ENCODE assay signal across 11 mouse cellular contexts in genomic region chr8:54954030-54954429, GRCm38 (mm10). TPM values are rescaled to one million over a fixed set of nuclear protein-coding genes. Genes with fewer than 3 reads are reported as not detected.
DNase-seq lines count a peak whose midpoint lies in the region; ATAC-seq and TF ChIP-seq lines count a peak whose summit lies in the region.
"Had no signal": no experiment of that assay in that cellular context is flagged by ENCODE, and none has a peak within 500 bp of the region (broad histone marks: within the 10 kb centered on the region; RNA-seq: fewer than 3 reads in every experiment).

No protein-coding gene starts in this region.

- ATAC-seq in cerebellum, adult (ENCODE audit: insufficient number of reproducible peaks, low FRiP score, low TSS enrichment) = no peak
- ATAC-seq in forebrain, embryonic 15.5 days (replicated peaks) = peak; percentile 73
- ATAC-seq in midbrain, embryonic 11.5 days (ENCODE audit: low FRiP score) = peak; percentile 66; the same call in 1 of the 2 replicates
- no peak for ATAC-seq in megakaryocyte progenitor cell, adult 5-6 weeks (replicated peaks; ENCODE audit: poor library complexity)
- ATAC-seq in liver, postnatal 0 days = no peak

- 4% methylated on average over 6 of the region's 6 CpGs for WGBS in cerebellum, adult 2 months
- WGBS in forebrain, embryonic 15.5 days = 2% methylated on average over 6 of the region's 6 CpGs
- WGBS in midbrain, embryonic 11.5 days = 17% methylated on average over 6 of the region's 6 CpGs
- WGBS in liver, postnatal 0 days (ENCODE audit: insufficient replicate concordance) = 63% methylated on average over 6 of the region's 6 CpGs

- TF ChIP-seq EP300 in liver, postnatal 0 days (IDR thresholded peaks at IDR 0.05; ENCODE audit: low read depth) = no peak

- H3K27me3 ChIP-seq in cerebellum, adult 2 months (ENCODE audit: control insufficient read depth, insufficient read depth, low read length) = no peaks in the 10 kb centered on the region
- H3K27me3 ChIP-seq in forebrain, embryonic 15.5 days = no peaks in the 10 kb centered on the region
- H3K27me3 ChIP-seq in midbrain, embryonic 11.5 days (ENCODE audit: control insufficient read depth, insufficient read depth, low read length) = no peaks in the 10 kb centered on the region
- no peaks in the 10 kb centered on the region for H3K27me3 ChIP-seq in liver, postnatal 0 days (ENCODE audit: insufficient read depth, low read length)
- H3K27me3 ChIP-seq: embryonic facial prominence, embryonic 12.5 days; limb, embryonic 12.5 days; lung, embryonic 15.5 days had no signal

- DNase-seq in cerebellum, adult 2 months = peak; percentile 36 to 55
- peak; percentile 19 for DNase-seq in Muller cell, postnatal 12 days (ENCODE audit: inconsistent ontology term)
- DNase-seq in midbrain, embryonic 11.5 days (ENCODE audit: low spot score, missing footprints) = peak; percentile 86
- no peak for DNase-seq in adrenal gland, adult 18-20 months (ENCODE audit: low spot score in 2 of 2)
- DNase-seq in liver, postnatal 0 days = no peak

- no peaks in the 10 kb centered on the region for H3K36me3 ChIP-seq in forebrain, embryonic 15.5 days
- H3K36me3 ChIP-seq in midbrain, embryonic 11.5 days (ENCODE audit: control insufficient read depth, insufficient read depth, low read length) = no peaks in the 10 kb centered on the region
- no peaks in the 10 kb centered on the region for H3K36me3 ChIP-seq in liver, postnatal 0 days (replicated peaks; ENCODE audit: insufficient read depth, low read length)
- H3K36me3 ChIP-seq: embryonic facial prominence, embryonic 12.5 days; limb, embryonic 12.5 days; lung, embryonic 15.5 days had no signal

- no peak for TF ChIP-seq CTCF in cerebellum, adult 2 months (IDR thresholded peaks at IDR 0.05; ENCODE audit: borderline replicate concordance, insufficient read depth, low read depth, low read length)
- TF ChIP-seq CTCF in liver, postnatal 0 days (IDR thresholded peaks at IDR 0.05; ENCODE audit: low read depth) = no peak

- H3K4me1 ChIP-seq in cerebellum, adult 2 months (ENCODE audit: control insufficient read depth, insufficient read depth, low read length) = no peaks in the 10 kb centered on the region; the same call in 1 of the 2 replicates
- peaks cover 15% of the 10 kb centered on the region; the same call in 1 of the 2 replicates for H3K4me1 ChIP-seq in forebrain, embryonic 15.5 days
- H3K4me1 ChIP-seq in midbrain, embryonic 11.5 days (ENCODE audit: control insufficient read depth, insufficient read depth, low read length) = 0 out of 2 replicates have a peak, but pooled peaks cover 4% of the 10 kb centered on the region
- H3K4me1 ChIP-seq in liver, postnatal 0 days (ENCODE audit: insufficient read depth) = no peaks in the 10 kb centered on the region
- H3K4me1 ChIP-seq: embryonic facial prominence, embryonic 12.5 days; limb, embryonic 12.5 days; lung, embryonic 15.5 days had no signal

- H3K27ac ChIP-seq in cerebellum, adult 2 months (ENCODE audit: insufficient read depth, low read length) = peak overlapping the region; percentile 95; the same call in 1 of the 2 replicates
- peak overlapping the region; percentile 99 for H3K27ac ChIP-seq in forebrain, embryonic 15.5 days (replicated peaks)
- peak overlapping the region; percentile 87 for H3K27ac ChIP-seq in midbrain, embryonic 11.5 days (ENCODE audit: low read depth, low read length)
- no peak overlapping the region for H3K27ac ChIP-seq in liver, postnatal 0 days (ENCODE audit: low read depth)
- H3K27ac ChIP-seq: embryonic facial prominence, embryonic 12.5 days; limb, embryonic 12.5 days; lung, embryonic 15.5 days had no signal

- H3K4me2 ChIP-seq in forebrain, embryonic 15.5 days (replicated peaks) = peak overlapping the region; percentile 49
- peak overlapping the region; percentile 36 for H3K4me2 ChIP-seq in midbrain, embryonic 11.5 days
- no peak overlapping the region for H3K4me2 ChIP-seq in liver, postnatal 0 days (ENCODE audit: low read depth, low read length)
- H3K4me2 ChIP-seq: lung, embryonic 15.5 days had no signal

- TF ChIP-seq POLR2A in cerebellum, adult 2 months (IDR thresholded peaks at IDR 0.05; ENCODE audit: borderline replicate concordance, insufficient read depth, low read length) = peak; percentile 20; the same call in 1 of the 2 replicates

- peak overlapping the region; percentile 81 for H3K4me3 ChIP-seq in cerebellum, adult 2 months (replicated peaks; ENCODE audit: insufficient read depth, low read depth, low read length)
- peak overlapping the region; percentile 58 for H3K4me3 ChIP-seq in forebrain, embryonic 15.5 days
- H3K4me3 ChIP-seq in midbrain, embryonic 11.5 days (ENCODE audit: low read depth, low read length) = peak overlapping the region; percentile 36; the same call in 1 of the 2 replicates
- H3K4me3 ChIP-seq in liver, postnatal 0 days (ENCODE audit: low read depth, low read length) = no peak overlapping the region
- H3K4me3 ChIP-seq: limb, embryonic 12.5 days; lung, embryonic 15.5 days had no signal

- peak overlapping the region; percentile 89 for H3K9ac ChIP-seq in forebrain, embryonic 15.5 days (replicated peaks)
- H3K9ac ChIP-seq in midbrain, embryonic 11.5 days (ENCODE audit: low read length) = peak overlapping the region; percentile 3; the same call in 1 of the 2 replicates
- H3K9ac ChIP-seq in liver, postnatal 0 days (replicated peaks) = no peak overlapping the region
- H3K9ac ChIP-seq: embryonic facial prominence, embryonic 12.5 days; limb, embryonic 12.5 days; lung, embryonic 15.5 days had no signal

- H3K9me3 ChIP-seq in forebrain, embryonic 15.5 days = no peaks in the 10 kb centered on the region
- H3K9me3 ChIP-seq in midbrain, embryonic 11.5 days (ENCODE audit: control insufficient read depth, low read length) = no peaks in the 10 kb centered on the region
- no peaks in the 10 kb centered on the region for H3K9me3 ChIP-seq in liver, postnatal 0 days (ENCODE audit: low read length)
- H3K9me3 ChIP-seq: embryonic facial prominence, embryonic 12.5 days; limb, embryonic 12.5 days; lung, embryonic 15.5 days had no signal

RNA-seq across cellular contexts. Expression of gene Gpm6a, which starts 0.6 kb away (rescaled TPM):
- 556 and 633 TPM in 2 replicates for polyA plus RNA-seq in cerebellum, adult 2 months (2012; rRNA removed)
- polyA plus RNA-seq in forebrain, embryonic 15.5 days (2015; fragmentation: Nextera tagmentation; extraction: Ambion mirVana) = 599 and 667 TPM in 2 replicates
- polyA plus RNA-seq in midbrain, embryonic 11.5 days (2014; fragmentation: Nextera tagmentation; extraction: Ambion mirVana) = 163 and 190 TPM in 2 replicates
- total RNA-seq in megakaryocyte progenitor cell, adult 5-6 weeks (2015) = not detected in 2 replicates
- total RNA-seq in megakaryocyte progenitor cell, adult 5-6 weeks (2017) = not detected in 2 replicates
- total RNA-seq in adrenal gland, adult 18-20 months (2021) = 1 to 10 TPM; 5.1 to 6.9 TPM
- polyA plus RNA-seq in liver, postnatal 0 days (2015; fragmentation: Nextera tagmentation; extraction: Ambion mirVana) = 3.1 and 3.6 TPM in 2 replicates

Comparison
In these comparisons a context has a peak if more than half of its experiments do, and no peak if none do; other contexts are left out.
1. DNase-seq: peak in cerebellum, adult 2 months (2 of 2), Muller cell, postnatal 12 days (single experiment) and midbrain, embryonic 11.5 days (single experiment); none in adrenal gland, adult 18-20 months (0 of 2) and liver, postnatal 0 days (single experiment).
2. ATAC-seq: peak in forebrain, embryonic 15.5 days (single experiment) and midbrain, embryonic 11.5 days (single experiment); none in cerebellum, adult (single experiment), megakaryocyte progenitor cell, adult 5-6 weeks (single experiment) and liver, postnatal 0 days (single experiment).
3. RNA of gene Gpm6a, which starts 0.6 kb away (polyA plus RNA-seq): 599 to 667 TPM in forebrain, embryonic 15.5 days, 556 to 633 TPM in cerebellum, adult 2 months and 163 to 190 TPM in midbrain, embryonic 11.5 days; 3.1 to 3.6 TPM in liver, postnatal 0 days; every median in the first group is over 10 times any median in the second.